22 mouse cellular contexts compared by ENCODE assay signal in genomic region chr1:76143516-76143915, GRCm38 (mm10).
"Had no signal": no experiment of that assay in that cellular context is flagged by ENCODE, and none has a peak within 500 bp of the region (broad histone marks: within the 10 kb centered on the region; RNA-seq: fewer than 3 reads in every experiment).

No protein-coding gene starts in this region.

- H3K27ac ChIP-seq: limb, embryonic 10.5 days; limb, embryonic 13.5 days; liver, embryonic 12.5 days; liver, embryonic 15.5 days; macrophage; midbrain, embryonic 15.5 days; neural tube, embryonic 13.5 days; stomach, embryonic 15.5 days had no signal

- H3K36me3 ChIP-seq: limb, embryonic 10.5 days; limb, embryonic 13.5 days; liver, embryonic 12.5 days; liver, embryonic 15.5 days; midbrain, embryonic 15.5 days; neural tube, embryonic 13.5 days; stomach, embryonic 15.5 days had no signal

- H3K9me3 ChIP-seq: limb, embryonic 10.5 days; limb, embryonic 13.5 days; liver, embryonic 12.5 days; liver, embryonic 15.5 days; midbrain, embryonic 15.5 days; neural tube, embryonic 13.5 days; stomach, embryonic 15.5 days had no signal

- H3K27me3 ChIP-seq: limb, embryonic 13.5 days; liver, embryonic 12.5 days; liver, embryonic 15.5 days; midbrain, embryonic 15.5 days; neural tube, embryonic 13.5 days; stomach, embryonic 15.5 days had no signal

- H3K9ac ChIP-seq: limb, embryonic 13.5 days; liver, embryonic 12.5 days; liver, embryonic 15.5 days; midbrain, embryonic 15.5 days; neural tube, embryonic 13.5 days; stomach, embryonic 15.5 days had no signal

- DNase-seq: kidney, adult 2 months; kidney, postnatal 10 days; kidney, postnatal 36 days; layer of hippocampus, adult 9-11 months; liver; lung, adult 2 months; retina, postnatal 1 day; right cerebral cortex, postnatal 25 days; spleen, adult 18-20 months; thymus, adult 18-20 months; thymus, postnatal 36 days had no signal

- H3K4me3 ChIP-seq: limb, embryonic 10.5 days; limb, embryonic 13.5 days; liver, embryonic 12.5 days; liver, embryonic 15.5 days; midbrain, embryonic 15.5 days; myocyte; neural tube, embryonic 13.5 days; stomach, embryonic 15.5 days had no signal

- H3K4me2 ChIP-seq: limb, embryonic 13.5 days; liver, embryonic 12.5 days; liver, embryonic 15.5 days; midbrain, embryonic 15.5 days; neural tube, embryonic 13.5 days; stomach, embryonic 15.5 days had no signal

- H3K4me1 ChIP-seq: limb, embryonic 10.5 days; limb, embryonic 13.5 days; liver, embryonic 12.5 days; liver, embryonic 15.5 days; midbrain, embryonic 15.5 days; neural tube, embryonic 13.5 days; stomach, embryonic 15.5 days had no signal

- ATAC-seq: inflammation-experienced regulatory T-cells, adult 6 months; intestine, embryonic 16.5 days; liver, embryonic 12.5 days; midbrain, embryonic 15.5 days had no signal
